Mouse (Mus musculus): ENCODE results near the gene Ppp1r18.

GRCm38 (mm10) chr17:35917143-35917462, 51.7 kb downstream of the Ppp1r18 start:
- no peak for TF ChIP-seq TCF3 (IDR thresholded peaks at IDR 0.05; ENCODE audit: insufficient read length, low read depth)
- TF ChIP-seq MYOG (IDR thresholded peaks at IDR 0.05; ENCODE audit: control insufficient read depth in 1 of 3, insufficient read depth in 1 of 3, insufficient read length in 2 of 3, low read depth in 2 of 3), result no peak
